Mouse (Mus musculus): ENCODE measurements around the gene Svop. TPM values are rescaled to one million over a fixed set of nuclear protein-coding genes. Genes with fewer than 3 reads are reported as not detected.

Gene Svop
- polyA plus RNA-seq, 1 experiment from 2014 or later = 90.0 TPM

DNA sequence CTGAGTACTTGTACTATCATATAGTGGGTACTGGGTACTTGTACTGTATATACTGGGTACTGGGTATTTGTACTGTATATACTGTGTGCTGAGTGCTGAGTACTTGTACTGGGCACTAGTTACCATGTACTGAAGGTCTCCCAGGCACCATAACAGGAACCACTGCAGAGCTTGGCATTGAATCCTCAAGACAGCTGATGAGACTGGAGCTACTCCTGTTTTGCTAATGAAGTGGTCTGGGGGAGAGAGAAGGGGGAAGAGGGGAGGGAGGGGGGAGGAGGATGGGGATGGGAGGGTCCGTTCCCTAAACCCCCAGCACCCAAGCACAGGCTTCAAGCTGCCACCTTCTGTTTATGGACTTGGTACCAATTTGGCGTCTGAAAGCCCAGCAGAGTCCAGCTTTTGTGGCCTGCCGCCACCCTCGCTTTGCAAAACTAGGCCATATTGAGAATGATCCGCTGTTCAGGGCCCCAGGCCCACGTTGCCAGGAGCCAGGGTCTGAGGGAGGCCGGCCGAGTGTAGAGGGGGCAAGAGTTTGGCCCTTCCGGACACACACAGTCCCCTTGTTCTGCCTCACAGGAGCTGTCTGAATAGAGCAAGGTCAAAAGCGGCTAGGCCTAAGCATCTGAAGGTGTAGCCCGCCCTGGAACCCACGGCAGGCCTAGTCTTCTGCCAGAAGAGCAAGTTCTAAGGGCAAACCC is 83.5 kb downstream of the Svop start:
- WGBS = 72% methylated on average over 12 of the region's 12 CpGs
- Histone ChIP-seq H3K4me1 (peaks cover 7% of the 10 kb centered on the region; the same call in 1 of the 2 replicates), H3K4me2 (no peak overlapping the region), H3K27me3 (replicated peaks) (no peaks in the 10 kb centered on the region), H3K9ac (replicated peaks) (no peak overlapping the region), H3K4me3 (replicated peaks) (no peak overlapping the region), H3K9me3 (replicated peaks) (no peaks in the 10 kb centered on the region), H3K27ac (replicated peaks) (no peak overlapping the region), H3K36me3 (no peaks in the 10 kb centered on the region)
- ATAC-seq (ENCODE audit: low FRiP score) = no peak

DNA sequence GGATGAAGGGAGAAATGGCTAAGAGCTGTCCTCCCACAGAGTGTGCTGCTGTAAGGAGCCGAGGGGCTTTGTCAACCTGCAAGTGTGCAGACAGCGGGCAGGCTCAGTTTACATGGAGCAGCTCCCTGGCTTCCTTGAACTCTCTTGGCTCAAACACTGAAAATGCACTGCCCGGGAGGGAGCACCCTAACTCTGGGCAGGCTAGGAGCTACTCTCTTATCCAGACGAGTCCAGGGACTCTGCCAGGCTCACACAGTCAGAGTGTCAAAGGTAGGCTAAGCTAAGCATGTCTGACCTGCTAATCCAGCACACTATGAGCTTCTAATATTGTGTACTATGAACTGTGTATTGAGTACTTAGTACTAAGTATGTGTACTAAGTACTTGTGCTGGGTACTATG is 84.4 kb downstream of the Svop start:
- Histone ChIP-seq H3K4me2 (no peak overlapping the region), H3K4me3 (replicated peaks) (no peak overlapping the region), H3K9ac (replicated peaks) (no peak overlapping the region), H3K27me3 (replicated peaks) (no peaks in the 10 kb centered on the region), H3K9me3 (replicated peaks) (no peaks in the 10 kb centered on the region), H3K4me1 (peaks cover 7% of the 10 kb centered on the region; the same call in 1 of the 2 replicates), H3K36me3 (no peaks in the 10 kb centered on the region), H3K27ac (replicated peaks) (no peak overlapping the region)
- 81% methylated on average over 4 of the region's 4 CpGs for WGBS
- ATAC-seq (ENCODE audit: low FRiP score) = no peak

DNA sequence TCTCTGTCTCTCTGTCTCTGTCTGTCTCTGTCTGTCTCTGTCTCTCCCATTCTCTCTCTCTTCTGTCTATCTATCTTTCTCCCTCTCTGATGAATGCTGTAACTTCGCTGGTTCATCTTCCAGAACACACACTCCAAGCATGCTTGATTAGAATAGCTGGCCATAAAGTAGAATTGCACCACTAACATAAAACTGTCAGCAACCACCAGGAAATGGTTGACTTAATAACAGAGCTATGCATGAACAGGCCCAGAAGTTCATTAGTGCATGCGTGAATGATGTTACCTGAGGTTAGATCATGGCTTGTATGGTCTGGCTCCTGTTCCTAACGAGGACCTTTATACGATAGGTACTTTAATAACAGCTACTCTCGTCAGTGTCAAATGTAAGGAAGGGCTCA is 86.3 kb downstream of the Svop start:
- no peak overlapping the region for H3K4me2 ChIP-seq
- no peak overlapping the region for H3K27ac ChIP-seq (replicated peaks)
- WGBS = 38% methylated on average over 5 of the region's 5 CpGs
- H3K9me3 ChIP-seq (replicated peaks) = no peaks in the 10 kb centered on the region
- H3K27me3 ChIP-seq (replicated peaks) = no peaks in the 10 kb centered on the region
- peaks cover 7% of the 10 kb centered on the region; the same call in 1 of the 2 replicates for H3K4me1 ChIP-seq
- no peak; the same call in 1 of the 2 replicates for ATAC-seq (ENCODE audit: low FRiP score)
- H3K4me3 ChIP-seq (replicated peaks) = no peak overlapping the region
- H3K9ac ChIP-seq (replicated peaks) = no peak overlapping the region
- H3K36me3 ChIP-seq = no peaks in the 10 kb centered on the region

DNA sequence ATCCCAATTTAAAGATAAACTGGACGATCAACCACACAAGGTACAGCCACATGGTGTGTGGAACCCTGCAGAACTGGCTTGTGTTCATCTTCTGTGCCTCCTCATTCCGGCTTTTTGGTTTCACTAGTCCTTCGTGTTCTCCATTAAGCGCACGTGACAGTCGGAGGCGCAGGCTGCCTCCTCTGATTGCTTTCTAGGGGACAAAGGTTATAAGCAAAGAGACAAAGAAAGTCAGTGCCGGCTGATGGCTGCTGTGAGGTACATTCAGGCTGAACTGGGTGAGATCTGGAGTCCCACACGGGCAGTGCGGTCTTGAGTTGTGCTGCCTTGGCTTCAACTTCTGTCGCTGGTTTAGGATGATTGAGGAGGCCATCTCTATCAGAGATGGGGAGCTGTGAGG is 86.8 kb downstream of the Svop start:
- Histone ChIP-seq H3K9me3 (replicated peaks) (no peaks in the 10 kb centered on the region), H3K27ac (replicated peaks) (no peak overlapping the region), H3K27me3 (replicated peaks) (no peaks in the 10 kb centered on the region), H3K9ac (replicated peaks) (no peak overlapping the region), H3K4me3 (replicated peaks) (no peak overlapping the region), H3K4me1 (peaks cover 7% of the 10 kb centered on the region; the same call in 1 of the 2 replicates), H3K4me2 (no peak overlapping the region), H3K36me3 (no peaks in the 10 kb centered on the region)
- no peak for ATAC-seq (ENCODE audit: low FRiP score)
- 30% methylated on average over 11 of the region's 11 CpGs for whole genome bisulfite sequencing

DNA sequence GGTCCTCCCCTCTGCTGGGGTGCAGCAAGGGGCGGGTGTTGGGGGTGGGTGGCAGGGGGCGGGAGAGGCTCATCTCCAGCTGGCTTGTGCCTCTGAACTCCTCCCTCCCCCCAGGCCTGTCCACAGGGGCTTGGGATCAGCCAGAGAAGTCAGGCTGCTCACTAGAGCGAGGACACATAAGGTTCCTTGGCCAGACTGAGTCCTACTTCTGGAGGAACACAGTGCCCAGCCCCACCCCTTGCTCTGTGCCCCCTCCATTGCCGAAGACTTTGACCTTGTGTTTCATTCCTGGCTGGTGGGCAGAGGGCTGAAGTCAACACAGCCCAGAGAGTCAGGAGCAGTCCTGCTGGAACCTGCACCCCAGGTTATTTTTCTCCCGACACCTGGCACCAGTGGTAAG is 87.8 kb downstream of the Svop start, which contains the start of gene Dao:
Gene Dao, plus strand, starts transcription at position 162 of the 400 bp plus-strand sequence.
- H3K4me1 ChIP-seq = peaks cover 7% of the 10 kb centered on the region; the same call in 1 of the 2 replicates
- no peaks in the 10 kb centered on the region for H3K36me3 ChIP-seq
- 64% methylated on average over 5 of the region's 5 CpGs for WGBS
- no peaks in the 10 kb centered on the region for H3K9me3 ChIP-seq (replicated peaks)
- no peak within 1 kb of the TSS for H3K9ac ChIP-seq (replicated peaks)
- no peak for ATAC-seq (ENCODE audit: low FRiP score)
- H3K27me3 ChIP-seq (replicated peaks) = no peaks in the 10 kb centered on the region
- H3K4me2 ChIP-seq = no peak within 1 kb of the TSS
- no peak within 1 kb of the TSS for H3K27ac ChIP-seq (replicated peaks)
- no peak within 1 kb of the TSS for H3K4me3 ChIP-seq (replicated peaks)

DNA sequence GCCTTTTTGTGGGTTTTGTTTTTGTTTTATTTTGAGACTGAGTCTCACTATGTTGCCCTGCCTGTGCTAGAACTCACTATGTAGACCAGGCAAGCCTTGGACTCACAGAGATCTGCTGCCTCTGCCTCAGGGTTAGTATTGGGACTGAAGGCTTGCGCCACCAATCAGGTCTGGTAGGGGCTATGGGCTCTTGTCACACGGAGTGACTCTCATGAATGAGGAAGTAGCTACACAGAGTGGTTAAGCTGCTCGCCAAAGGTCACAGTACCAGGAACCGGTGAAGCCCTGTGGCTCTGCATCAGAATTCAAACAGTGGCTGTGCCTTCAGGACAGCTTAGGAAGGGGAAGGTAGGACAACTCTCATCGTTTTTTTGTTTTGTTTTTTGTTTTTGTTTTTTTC is 92.0 kb downstream of the Svop start:
- H3K36me3 ChIP-seq = no peaks in the 10 kb centered on the region
- peaks cover 5% of the 10 kb centered on the region for H3K4me1 ChIP-seq
- no peak overlapping the region for H3K9ac ChIP-seq (replicated peaks)
- H3K4me2 ChIP-seq = no peak overlapping the region
- no peaks in the 10 kb centered on the region for H3K9me3 ChIP-seq (replicated peaks)
- H3K4me3 ChIP-seq (replicated peaks) = no peak overlapping the region
- ATAC-seq (ENCODE audit: low FRiP score) = no peak
- H3K27ac ChIP-seq (replicated peaks) = no peak overlapping the region
- 65% methylated on average over 5 of the region's 5 CpGs for WGBS
- H3K27me3 ChIP-seq (replicated peaks) = no peaks in the 10 kb centered on the region

DNA sequence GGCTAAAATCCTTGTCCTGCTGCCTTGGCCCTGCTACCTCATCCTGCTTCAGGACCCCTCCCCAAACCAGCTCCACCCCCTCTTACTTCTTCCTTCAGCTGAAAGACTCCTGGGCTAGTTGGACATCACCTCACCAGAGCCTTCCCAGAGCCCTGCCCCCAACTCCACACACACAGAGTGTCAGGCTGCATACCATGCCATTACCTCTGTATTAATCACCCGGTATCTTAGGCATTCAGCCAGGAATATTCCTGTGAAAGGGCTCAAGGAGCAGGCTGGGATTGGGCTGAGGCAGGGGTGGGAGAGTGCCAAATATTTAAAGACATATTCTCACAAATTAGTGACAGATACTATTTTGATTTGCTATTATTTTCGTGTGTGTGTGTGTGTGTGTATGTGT is 94.9 kb downstream of the Svop start:
- ATAC-seq (ENCODE audit: low FRiP score) = no peak
- H3K4me3 ChIP-seq (replicated peaks) = no peak overlapping the region

DNA sequence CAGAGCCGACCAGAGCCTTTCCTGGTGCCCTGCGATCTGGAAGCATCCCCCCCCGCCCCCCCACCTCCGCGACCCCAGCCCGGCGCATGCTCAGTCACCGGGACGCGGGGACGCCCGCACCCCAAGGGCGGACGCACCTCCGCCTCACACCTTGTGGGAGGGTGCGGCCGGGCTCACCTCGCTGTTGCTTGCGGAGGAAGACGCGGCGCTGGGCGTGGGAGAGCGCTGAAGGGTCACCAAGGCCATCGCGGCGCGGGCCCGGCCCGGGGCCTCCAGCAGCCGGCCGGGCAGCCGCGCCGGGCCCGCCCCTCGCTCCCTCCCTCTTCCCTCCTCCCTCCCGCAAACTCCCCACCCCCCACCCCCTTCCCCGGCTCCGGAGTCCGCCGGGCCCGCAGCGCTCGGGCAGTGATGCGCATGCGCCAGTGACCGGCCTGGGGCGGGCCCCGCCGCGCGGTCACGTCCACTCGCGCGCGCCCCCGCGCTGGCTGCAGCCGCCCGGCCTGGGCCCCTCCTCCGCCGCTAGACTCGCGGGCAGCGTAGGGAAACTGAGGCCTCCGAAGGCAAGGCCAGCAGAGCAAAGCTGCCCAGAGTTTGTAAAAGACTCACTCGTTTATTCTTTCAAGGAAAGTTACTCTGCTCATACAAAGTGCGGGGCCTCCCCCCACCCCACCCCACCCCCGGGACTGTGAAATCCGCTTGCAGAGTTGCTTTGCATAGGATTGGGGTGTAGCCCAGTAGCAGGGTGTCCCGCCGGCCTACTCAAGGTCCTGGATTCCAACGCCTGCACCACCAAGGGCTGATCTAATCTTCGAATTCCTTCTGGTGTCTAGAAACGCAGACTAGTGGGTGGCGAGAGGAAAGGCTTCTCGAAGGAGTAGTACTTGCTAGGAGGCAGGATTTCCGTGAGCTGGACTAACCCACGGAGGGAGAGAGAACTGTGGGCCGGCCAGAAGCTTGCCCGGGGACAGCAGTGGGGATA is 97.6 kb downstream of the Svop start, which contains the start of gene Ssh1:
Gene Ssh1, minus strand, starts transcription at position 408 of the 979 bp plus-strand sequence.
- H3K9me3 ChIP-seq (replicated peaks) = no peaks in the 10 kb centered on the region
- peak within 1 kb of the TSS; percentile 79 for H3K4me3 ChIP-seq (replicated peaks)
- peak within 1 kb of the TSS; percentile 95 for H3K9ac ChIP-seq (replicated peaks)
- H3K27me3 ChIP-seq (replicated peaks) = no peaks in the 10 kb centered on the region
- WGBS = 2% methylated on average over 60 of the region's 83 CpGs
- H3K4me1 ChIP-seq = peaks cover 41% of the 10 kb centered on the region
- H3K4me2 ChIP-seq = peak within 1 kb of the TSS; percentile 86
- H3K36me3 ChIP-seq = peaks cover 4% of the 10 kb centered on the region; the same call in 1 of the 2 replicates
- peak; percentile 89 for ATAC-seq (ENCODE audit: low FRiP score)
- H3K27ac ChIP-seq (replicated peaks) = peak within 1 kb of the TSS; percentile 98

More for the DNA sequence above, 94.9 kb downstream of the Svop start:
- Histone ChIP-seq H3K27ac (replicated peaks) (no peak overlapping the region), H3K9me3 (replicated peaks) (no peaks in the 10 kb centered on the region), H3K4me2 (no peak overlapping the region), H3K4me1 (peaks cover 23% of the 10 kb centered on the region), H3K9ac (replicated peaks) (no peak overlapping the region), H3K27me3 (replicated peaks) (no peaks in the 10 kb centered on the region), H3K36me3 (no peaks in the 10 kb centered on the region)
- WGBS = 63% methylated on average over 2 of the region's 2 CpGs

DNA sequence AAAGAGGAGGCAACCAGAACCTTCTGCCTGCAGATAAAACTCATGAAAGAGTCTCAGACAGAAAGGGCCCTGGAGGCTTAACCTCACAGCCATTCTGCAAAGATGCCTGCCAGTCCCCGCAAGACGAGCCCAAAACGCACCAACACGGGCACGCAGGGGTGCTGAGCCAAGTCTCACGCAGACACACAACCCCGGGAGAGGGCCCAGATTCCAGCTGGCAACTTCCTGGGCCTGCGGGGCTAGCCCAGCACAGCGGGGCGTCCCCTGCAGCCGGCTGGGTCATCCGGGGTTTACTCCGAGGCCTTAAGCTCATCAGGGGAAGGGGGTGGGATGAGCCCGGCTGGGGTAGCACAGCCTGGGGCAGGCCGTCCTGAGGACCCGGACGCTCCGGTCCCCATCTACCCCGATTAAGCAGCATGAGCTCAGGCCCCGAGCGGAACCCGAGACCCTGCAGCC is 98.3 kb downstream of the Svop start:
- H3K4me3 ChIP-seq (replicated peaks) = peak overlapping the region; percentile 79
- H3K4me2 ChIP-seq = peak overlapping the region; percentile 86
- peaks cover 41% of the 10 kb centered on the region for H3K4me1 ChIP-seq
- no peaks in the 10 kb centered on the region for H3K27me3 ChIP-seq (replicated peaks)
- peak; percentile 62 for ATAC-seq (ENCODE audit: low FRiP score)
- peak overlapping the region; percentile 95 for H3K9ac ChIP-seq (replicated peaks)
- H3K27ac ChIP-seq (replicated peaks) = peak overlapping the region; percentile 98
- H3K36me3 ChIP-seq = peaks cover 4% of the 10 kb centered on the region; the same call in 1 of the 2 replicates
- no peaks in the 10 kb centered on the region for H3K9me3 ChIP-seq (replicated peaks)
- WGBS = 0% methylated on average over 22 of the region's 22 CpGs

DNA sequence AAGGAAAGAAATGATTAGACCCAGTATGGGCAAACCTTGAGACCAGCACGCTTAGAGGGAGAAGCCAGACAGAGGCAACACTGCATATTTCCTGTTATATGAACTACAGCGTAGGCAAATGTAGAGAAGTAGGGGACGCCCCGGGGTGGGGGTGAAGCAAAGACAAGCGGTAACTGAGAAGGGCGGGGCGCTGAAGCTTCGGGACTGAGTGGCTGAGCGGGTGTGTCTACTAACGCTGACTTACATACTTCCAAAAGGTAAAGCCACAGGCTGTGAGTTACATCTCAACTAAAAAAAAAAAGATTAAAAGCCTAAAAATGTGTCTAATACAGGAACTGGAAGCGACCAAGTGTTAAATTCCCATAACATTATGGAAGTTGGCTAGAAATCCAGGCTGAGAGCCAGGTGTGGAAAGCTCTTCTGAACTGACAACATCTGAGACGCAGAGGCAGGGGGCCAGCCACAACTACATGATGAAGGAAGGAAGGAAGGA is 99.0 kb downstream of the Svop start:
- Histone ChIP-seq H3K27ac (replicated peaks) (peak overlapping the region; percentile 98), H3K4me2 (peak overlapping the region; percentile 86), H3K4me3 (replicated peaks) (peak overlapping the region; percentile 79), H3K27me3 (replicated peaks) (no peaks in the 10 kb centered on the region), H3K9ac (replicated peaks) (peak overlapping the region; percentile 95), H3K9me3 (replicated peaks) (no peaks in the 10 kb centered on the region), H3K36me3 (peaks cover 7% of the 10 kb centered on the region; the same call in 1 of the 2 replicates), H3K4me1 (peaks cover 41% of the 10 kb centered on the region)
- ATAC-seq (ENCODE audit: low FRiP score) = no peak
- 27% methylated on average over 12 of the region's 12 CpGs for WGBS

DNA sequence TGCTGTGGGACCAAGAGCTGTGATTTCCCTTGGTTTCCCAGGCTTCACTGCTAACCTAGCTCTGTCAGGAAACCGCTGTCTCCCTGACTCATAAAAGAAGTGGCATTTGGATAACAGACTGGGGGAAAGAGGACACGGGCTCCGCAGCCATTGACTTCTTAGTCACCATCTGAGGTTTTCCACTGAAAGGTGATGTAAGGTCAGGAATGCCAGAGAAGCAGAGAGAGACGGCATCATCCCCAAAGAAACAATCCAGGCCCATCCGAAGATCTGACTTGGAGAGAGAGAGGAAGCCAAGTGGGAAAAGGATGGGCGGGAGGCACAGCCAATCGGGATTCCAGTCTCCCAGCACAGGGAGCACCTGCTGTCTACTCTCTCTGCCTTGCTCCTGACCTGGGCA is 100.2 kb downstream of the Svop start:
- Histone ChIP-seq H3K9me3 (replicated peaks) (no peaks in the 10 kb centered on the region), H3K4me2 (peak overlapping the region; percentile 86), H3K9ac (replicated peaks) (peak overlapping the region; percentile 30; the same call in 1 of the 2 replicates), H3K27me3 (replicated peaks) (no peaks in the 10 kb centered on the region), H3K27ac (replicated peaks) (no peak overlapping the region), H3K4me3 (replicated peaks) (no peak overlapping the region), H3K36me3 (peaks cover 8% of the 10 kb centered on the region; the same call in 1 of the 2 replicates), H3K4me1 (peaks cover 49% of the 10 kb centered on the region)
- 65% methylated on average over 7 of the region's 7 CpGs for WGBS
- ATAC-seq (ENCODE audit: low FRiP score) = no peak

Data from neural tube, embryonic 15.5 days (tissue).